Mouse (Mus musculus): ENCODE data around the gene Gm44.
"Not testable (repeated sequence)": the region's sequence is repeated elsewhere in the genome, so short reads cannot be mapped to it uniquely, and the experiment has no call there.

Gene Gm44

GRCm38 (mm10) chrX:90891842-90892241 is at the start of gene Gm44:
TSS of gene Gm44 (plus strand) at chrX:90892142.
- in situ Hi-C loops (cut with MboI; ENCODE audit: low sequenced_read_pairs): no loop called here

DNA sequence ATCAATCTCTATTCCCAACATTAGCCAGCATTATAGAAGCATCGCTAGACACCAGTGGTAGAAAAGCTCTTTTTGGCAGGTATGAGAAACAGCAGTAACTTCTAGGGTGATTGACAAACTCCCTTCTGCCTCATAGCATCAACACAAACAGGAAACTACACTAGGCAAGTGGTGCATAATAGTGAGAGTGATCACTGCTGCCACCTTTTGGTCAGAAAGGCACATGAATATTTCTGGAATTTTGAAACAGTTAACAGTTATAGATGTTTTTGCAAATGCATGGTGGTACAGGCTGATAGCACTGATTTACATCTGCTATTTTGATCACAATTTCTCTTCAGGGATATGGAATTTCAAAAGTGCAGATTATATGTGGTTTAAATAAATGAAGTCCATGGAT is 36.0 kb downstream of the Gm44 start:
- in situ Hi-C loops (cut with MboI; ENCODE audit: low sequenced_read_pairs): no loop called here

DNA sequence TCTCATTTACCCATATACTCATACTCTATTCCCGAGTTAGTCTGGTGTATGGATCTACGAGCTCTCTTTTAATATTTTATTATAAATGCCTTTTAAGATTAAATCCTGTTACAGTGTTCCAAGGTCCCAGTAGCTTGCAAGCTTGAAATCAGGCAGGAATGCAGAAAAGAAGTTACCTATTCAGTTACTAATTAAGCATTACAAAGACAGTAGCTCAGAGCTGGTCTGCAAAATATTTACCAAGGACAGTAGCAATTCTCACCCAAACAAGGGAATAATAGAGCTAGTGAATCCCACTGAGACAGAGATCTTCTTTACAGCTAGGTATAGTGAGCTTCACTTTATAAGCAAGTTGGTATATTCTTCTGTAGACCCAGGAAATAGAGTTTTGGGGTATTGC is 46.3 kb downstream of the Gm44 start:
- in situ Hi-C loops (cut with MboI; ENCODE audit: low sequenced_read_pairs): not testable (repeated sequence)

All from CH12F3 (cell line).